Mouse (Mus musculus) MEL (cell line): Measurements from ENCODE around the gene Xab2. TPM values are rescaled to one million over a fixed set of nuclear protein-coding genes. Genes with fewer than 3 reads are reported as not detected.
"Not testable (repeated sequence)": the region's sequence is repeated elsewhere in the genome, so short reads cannot be mapped to it uniquely, and the experiment has no call there.

Source experiments
- DNase-seq: peaks from one replicate; pipeline ENCODE4 v3.0.0; 2011; ENCODE audit warnings: low read depth, low spot score
- H3K27ac ChIP-seq: 2 replicates; pipeline ENCODE4 v1.5.1; 2012; ENCODE audit warnings: low read depth, mild to moderate bottlenecking, control low read depth, low read length, moderate library complexity; ENCODE audit not compliant: control insufficient read depth
- H3K27me3 ChIP-seq, 2 experiments: fragments of 150-350 bp in 1 of 2; sonication (generic) in 1 of 2; 2 replicates each; pipeline ENCODE4 v1.6.1; 2012; ENCODE audit warnings: low read length in 2 of 2, mild to moderate bottlenecking in 2 of 2, improper control_type of control experiment in 1 of 2, moderate library complexity in 1 of 2; ENCODE audit not compliant: insufficient read depth in 2 of 2, control insufficient read depth in 1 of 2
- H3K36me3 ChIP-seq, 2 experiments: 2 replicates each; pipeline ENCODE4 v1.6.1; 2012 to 2014; ENCODE audit warnings: low read length in 2 of 2, improper control_type of control experiment in 1 of 2, inconsistent platforms in 1 of 2, mild to moderate bottlenecking in 1 of 2; ENCODE audit not compliant: insufficient read depth in 2 of 2, control insufficient read depth in 1 of 2
- H3K4me1 ChIP-seq, 2 experiments: fragments of 150-350 bp in 1 of 2; sonication (generic) in 1 of 2; 2 replicates each; pipeline ENCODE4 v1.6.1; 2012; ENCODE audit warnings: low read length in 2 of 2, improper control_type of control experiment in 1 of 2, mild to moderate bottlenecking in 1 of 2; ENCODE audit not compliant: insufficient read depth in 2 of 2, control insufficient read depth in 1 of 2
- H3K4me3 ChIP-seq, 2 experiments: fragments of 150-350 bp in 1 of 2; sonication (generic) in 1 of 2; 2 replicates each; pipeline ENCODE4 v1.5.1; 2012; ENCODE audit warnings: low read depth in 2 of 2, low read length in 2 of 2, mild to moderate bottlenecking in 2 of 2, moderate library complexity in 2 of 2, control low read depth in 1 of 2, improper control_type of control experiment in 1 of 2; ENCODE audit not compliant: control insufficient read depth in 1 of 2, insufficient read depth in 1 of 2
- H3K79me2 ChIP-seq: 2 replicates; pipeline ENCODE4 v1.6.1; 2012; ENCODE audit warnings: mild to moderate bottlenecking, low read length, moderate library complexity; ENCODE audit not compliant: control insufficient read depth, poor library complexity, insufficient read depth
- H3K9ac ChIP-seq: 2 replicates; pipeline ENCODE4 v1.6.1; 2012; ENCODE audit warnings: low read depth, mild to moderate bottlenecking, control low read depth, low read length, moderate library complexity; ENCODE audit not compliant: control insufficient read depth, poor library complexity, severe bottlenecking
- H3K9me3 ChIP-seq: fragments of 150-350 bp; sonication (generic); replicated peaks from 2 replicates; pipeline ENCODE4 v1.6.1; 2012; ENCODE audit warnings: mild to moderate bottlenecking, low read length, improper control_type of control experiment, moderate library complexity; ENCODE audit not compliant: insufficient read depth
- CTCF ChIP-seq, 3 experiments: IDR thresholded peaks in 2 of 3; conservative IDR thresholded peaks in 1 of 3; 2 replicates each; pipeline ENCODE4 v1.5.1; 2011 to 2012; ENCODE audit warnings: low read length in 3 of 3, low read depth in 2 of 3, mild to moderate bottlenecking in 2 of 3, improper control_type of control experiment in 1 of 3, inconsistent platforms in 1 of 3, mixed read lengths in 1 of 3, moderate library complexity in 1 of 3; ENCODE audit not compliant: control insufficient read depth in 1 of 3, insufficient read depth in 1 of 3, poor library complexity in 1 of 3, severe bottlenecking in 1 of 3
- E2F4 ChIP-seq: IDR thresholded peaks from 2 replicates; pipeline ENCODE4 v1.6.1; 2011; ENCODE audit warnings: low read depth, low read length, improper control_type of control experiment, borderline replicate concordance
- EP300 ChIP-seq, 2 experiments: IDR thresholded peaks; 2 replicates each; pipeline ENCODE4 v1.6.1; 2011; ENCODE audit warnings: improper control_type of control experiment in 2 of 2, low read length in 2 of 2, low read depth in 1 of 2, mild to moderate bottlenecking in 1 of 2
- GABPA ChIP-seq: IDR thresholded peaks from 2 replicates; pipeline ENCODE4 v1.6.1; 2012; ENCODE audit warnings: low read depth, mild to moderate bottlenecking, inconsistent platforms, low read length, improper control_type of control experiment, moderate library complexity
- GATA1 ChIP-seq: IDR thresholded peaks from 2 replicates; pipeline ENCODE4 v1.6.1; 2011; ENCODE audit warnings: low read depth, low read length, improper control_type of control experiment
- JUND ChIP-seq: IDR thresholded peaks from 2 replicates; pipeline ENCODE4 v1.6.1; 2011; ENCODE audit warnings: low read depth, mild to moderate bottlenecking, improper control_type of control experiment, low read length
- MXI1 ChIP-seq: IDR thresholded peaks from 2 replicates; pipeline ENCODE4 v1.6.1; 2011; ENCODE audit warnings: mild to moderate bottlenecking, low read depth, low read length, improper control_type of control experiment
- NRF1 ChIP-seq: IDR thresholded peaks from 2 replicates; pipeline ENCODE4 v1.6.1; 2014; ENCODE audit warnings: low read depth, mild to moderate bottlenecking, inconsistent platforms, low read length, improper control_type of control experiment, moderate library complexity; ENCODE audit not compliant: poor library complexity, insufficient read depth, severe bottlenecking
- POLR2A ChIP-seq, 2 experiments: IDR thresholded peaks; 2 replicates each; pipeline ENCODE4 v1.6.1; 2011 to 2012; ENCODE audit warnings: low read length in 2 of 2, mild to moderate bottlenecking in 2 of 2, control low read depth in 1 of 2, improper control_type of control experiment in 1 of 2, low read depth in 1 of 2, moderate library complexity in 1 of 2; ENCODE audit not compliant: control insufficient read depth in 1 of 2, insufficient read depth in 1 of 2, poor library complexity in 1 of 2
- POLR2AphosphoS2 ChIP-seq: IDR thresholded peaks from 2 replicates; pipeline ENCODE4 v1.6.1; 2011; ENCODE audit warnings: low read length, improper control_type of control experiment
- POLR2AphosphoS5 ChIP-seq: IDR thresholded peaks from 2 replicates; pipeline ENCODE4 v1.6.1; 2012; ENCODE audit warnings: low read depth, borderline replicate concordance, mild to moderate bottlenecking, inconsistent platforms, low read length, moderate library complexity, mixed read lengths
- TAL1 ChIP-seq: IDR thresholded peaks from 2 replicates; pipeline ENCODE4 v1.6.1; 2012; ENCODE audit warnings: mild to moderate bottlenecking, inconsistent platforms, low read length, moderate library complexity, mixed read lengths
- TCF12 ChIP-seq: IDR thresholded peaks from 2 replicates; pipeline ENCODE4 v1.6.1; 2014; ENCODE audit warnings: low read depth, mild to moderate bottlenecking, inconsistent platforms, low read length, improper control_type of control experiment, moderate library complexity
- UBTF ChIP-seq: IDR thresholded peaks from 2 replicates; pipeline ENCODE4 v1.6.1; 2012; ENCODE audit warnings: low read depth, mild to moderate bottlenecking, inconsistent platforms, low read length, improper control_type of control experiment, moderate library complexity, borderline replicate concordance; ENCODE audit not compliant: insufficient read depth
- USF1 ChIP-seq: IDR thresholded peaks from 2 replicates; pipeline ENCODE4 v1.6.1; 2014; ENCODE audit warnings: low read depth, mild to moderate bottlenecking, inconsistent platforms, low read length, improper control_type of control experiment, moderate library complexity
- ZC3H11A ChIP-seq: IDR thresholded peaks from 2 replicates; pipeline ENCODE4 v1.6.1; 2012; ENCODE audit warnings: low read depth, mild to moderate bottlenecking, inconsistent platforms, low read length, improper control_type of control experiment
- ZMIZ1 ChIP-seq: IDR thresholded peaks from 2 replicates; pipeline ENCODE4 v1.6.1; 2012; ENCODE audit warnings: low read depth, mild to moderate bottlenecking, inconsistent platforms, low read length, improper control_type of control experiment, moderate library complexity
- ZNF384 ChIP-seq: IDR thresholded peaks from 2 replicates; pipeline ENCODE4 v1.6.1; 2012; ENCODE audit warnings: low read depth, mild to moderate bottlenecking, inconsistent platforms, low read length, improper control_type of control experiment
- polyA plus RNA-seq, 2 experiments: library from polyadenylated mRNA; stranded (reverse) in 1 of 2; unstranded in 1 of 2; fragments of >175 nt in 1 of 2; fragments of >200 nt in 1 of 2; gene quantifications; 2 replicates each; pipeline versions ENCODE4 v1.2.1 to v1.2.4; 2012; ENCODE audit warnings: low replicate concordance in 2 of 2, low read depth in 1 of 2; ENCODE audit not compliant: insufficient read length in 2 of 2, insufficient read depth in 1 of 2, missing spikeins in 1 of 2
- total RNA-seq: library from RNA; depleted of rRNA; stranded (reverse); fragments of 300-350 nt; gene quantifications from 2 replicates; pipeline ENCODE4 v1.2.3, GENCODE M21; 2012

Gene Xab2
- total and polyA plus RNA-seq, 3 experiments, result 54.8 to 90.4 (median 68.1) TPM

- DNase-seq, result no peak
- Histone ChIP-seq H3K27me3 (no peaks in the 10 kb centered on the region; a peak in 1 of 4 replicates), H3K9me3 (no peaks in the 10 kb centered on the region), H3K36me3 (peaks cover 0 to 6% of the 10 kb centered on the region in 2 experiments; a peak in 2 of 4 replicates), H3K9ac (peak within 1 kb of the TSS; percentile 60), H3K4me1 (peaks cover 6% of the 10 kb centered on the region in 2 experiments; a peak in 3 of 4 replicates), H3K79me2 (no peaks in the 10 kb centered on the region), H3K27ac (no peak within 1 kb of the TSS), H3K4me3 (peak within 1 kb of the TSS; percentile 55 to 80)
- no peak for TF ChIP-seq USF1
- no peak for TF ChIP-seq ZMIZ1
These were observed 34.1 kb downstream of the Xab2 start, which contains the start of gene Camsap3 for GRCm38 (mm10) chr8:3586993-3587390. Camsap3 (plus strand) TSS chr8:3587293.

- H3K79me2 ChIP-seq, result no peaks in the 10 kb centered on the region
- H3K9me3 ChIP-seq, result no peaks in the 10 kb centered on the region
- peak; percentile 39; the same call in 1 of the 2 replicates for TF ChIP-seq TAL1
- TF ChIP-seq ZMIZ1, result no peak
- no peak for TF ChIP-seq NRF1
- no peak for TF ChIP-seq MXI1
- TF ChIP-seq E2F4, result no peak
- TF ChIP-seq ZNF384, result peak; percentile 42; the same call in 1 of the 2 replicates
- TF ChIP-seq GATA1, result peak; percentile 41
- TF ChIP-seq EP300 (IDR thresholded peaks at IDR 0.05; ENCODE audit: low read depth in 1 of 2, low read length in 2 of 2), result peak; percentile 43 to 52; a peak in 2 of 4 replicates
- TF ChIP-seq POLR2A (IDR thresholded peaks at IDR 0.05; ENCODE audit: control insufficient read depth in 1 of 2, insufficient read depth in 1 of 2, low read depth in 1 of 2, low read length in 2 of 2, poor library complexity in 1 of 2), result no peak
- peak; percentile 49; the same call in 1 of the 2 replicates for TF ChIP-seq TCF12
- no peak for TF ChIP-seq CTCF (IDR thresholded peaks at IDR 0.05 in 2 of 3, conservative IDR thresholded peaks at IDR 0.05 in 1 of 3; ENCODE audit: control insufficient read depth in 1 of 3, insufficient read depth in 1 of 3, low read depth in 2 of 3, low read length in 3 of 3, poor library complexity in 1 of 3, severe bottlenecking in 1 of 3)
- no peak for TF ChIP-seq POLR2AphosphoS2
- no peak for TF ChIP-seq JUND
- TF ChIP-seq UBTF, result no peak
- TF ChIP-seq POLR2AphosphoS5, result no peak
- TF ChIP-seq ZC3H11A, result no peak
- TF ChIP-seq GABPA, result no peak
- no peak for TF ChIP-seq USF1
- peaks cover 0 to 6% of the 10 kb centered on the region in 2 experiments; a peak in 2 of 4 replicates for H3K36me3 ChIP-seq
- H3K4me1 ChIP-seq, result peaks cover 6% of the 10 kb centered on the region in 2 experiments; a peak in 3 of 4 replicates
- H3K9ac ChIP-seq, result no peak overlapping the region
- H3K27me3 ChIP-seq, result no peaks in the 10 kb centered on the region; a peak in 1 of 4 replicates
- no peak overlapping the region for H3K27ac ChIP-seq
- no peak overlapping the region for H3K4me3 ChIP-seq
- DNase-seq, result peak; percentile 43
These were observed 34.7 kb downstream of the Xab2 start for GRCm38 (mm10) chr8:3586452-3586851.

GRCm38 (mm10) chr8:3581961-3582360 is 39.2 kb downstream of the Xab2 start:
- H3K79me2 ChIP-seq, H3K9ac ChIP-seq, H3K36me3 ChIP-seq, H3K9me3 ChIP-seq, H3K27me3 ChIP-seq, H3K27ac ChIP-seq, DNase-seq, H3K4me3 ChIP-seq, H3K4me1 ChIP-seq: not testable (repeated sequence)
